Mouse (Mus musculus): ENCODE measurements around the gene Susd1. TPM values are rescaled to one million over a fixed set of nuclear protein-coding genes. Genes with fewer than 3 reads are reported as not detected.

Gene Susd1
- polyA plus RNA-seq, 1 experiment, result 9.7 TPM

DNA sequence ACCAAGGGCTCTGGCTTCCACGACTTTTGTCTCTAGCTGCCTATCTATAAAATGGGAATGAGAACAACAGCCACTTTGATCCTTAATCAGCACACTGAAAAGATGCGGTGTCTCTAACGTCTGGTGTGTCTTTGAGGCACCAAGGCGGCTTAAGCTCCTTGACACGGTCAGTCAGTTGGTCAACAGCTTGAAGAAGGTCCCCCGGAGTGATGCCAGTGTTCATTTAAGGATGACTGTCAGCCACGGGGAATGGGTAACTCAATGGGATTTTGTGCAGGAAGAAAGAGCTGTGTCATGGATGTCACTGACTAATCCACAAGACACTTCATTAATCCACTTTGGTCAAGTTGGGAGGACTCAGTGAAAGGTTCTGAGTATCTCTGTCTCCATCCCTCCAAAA is 103.3 kb downstream of the Susd1 start:
- Histone ChIP-seq H3K27me3 (ENCODE audit: control insufficient read depth, insufficient read depth, low read length, poor library complexity, severe bottlenecking) (no peaks in the 10 kb centered on the region), H3K4me1 (ENCODE audit: control insufficient read depth, insufficient read depth, low read length) (no peaks in the 10 kb centered on the region), H3K36me3 (ENCODE audit: control insufficient read depth, insufficient read depth, low read length, poor library complexity, severe bottlenecking) (no peaks in the 10 kb centered on the region), H3K27ac (ENCODE audit: insufficient read depth, low read length) (no peak overlapping the region), H3K4me3 (ENCODE audit: low read depth, low read length) (no peak overlapping the region), H3K9ac (ENCODE audit: low read depth, poor library complexity, severe bottlenecking) (no peak overlapping the region), H3K9me3 (replicated peaks; ENCODE audit: control insufficient read depth, insufficient read depth, low read length, poor library complexity, severe bottlenecking) (no peaks in the 10 kb centered on the region)
- TF ChIP-seq CTCF (IDR thresholded peaks at IDR 0.05; ENCODE audit: low read depth, low read length) (no peak), POLR2A (IDR thresholded peaks at IDR 0.05; ENCODE audit: insufficient read depth, low read length) (no peak), EP300 (IDR thresholded peaks at IDR 0.05; ENCODE audit: insufficient read depth, low read depth, low read length) (no peak)

GRCm38 (mm10) chr4:59334236-59334635 is 104.2 kb downstream of the Susd1 start:
- Histone ChIP-seq H3K4me3 (ENCODE audit: low read depth, low read length) (no peak overlapping the region), H3K36me3 (ENCODE audit: control insufficient read depth, insufficient read depth, low read length, poor library complexity, severe bottlenecking) (no peaks in the 10 kb centered on the region), H3K4me1 (ENCODE audit: control insufficient read depth, insufficient read depth, low read length) (no peaks in the 10 kb centered on the region), H3K27me3 (ENCODE audit: control insufficient read depth, insufficient read depth, low read length, poor library complexity, severe bottlenecking) (no peaks in the 10 kb centered on the region), H3K9ac (ENCODE audit: low read depth, poor library complexity, severe bottlenecking) (no peak overlapping the region), H3K9me3 (replicated peaks; ENCODE audit: control insufficient read depth, insufficient read depth, low read length, poor library complexity, severe bottlenecking) (no peaks in the 10 kb centered on the region), H3K27ac (ENCODE audit: insufficient read depth, low read length) (no peak overlapping the region)
- TF ChIP-seq CTCF (IDR thresholded peaks at IDR 0.05; ENCODE audit: low read depth, low read length) (no peak), POLR2A (IDR thresholded peaks at IDR 0.05; ENCODE audit: insufficient read depth, low read length) (no peak), EP300 (IDR thresholded peaks at IDR 0.05; ENCODE audit: insufficient read depth, low read depth, low read length) (no peak)

GRCm38 (mm10) chr4:59333424-59333895 is 105.0 kb downstream of the Susd1 start:
- H3K27me3 ChIP-seq (ENCODE audit: control insufficient read depth, insufficient read depth, low read length, poor library complexity, severe bottlenecking), result no peaks in the 10 kb centered on the region
- no peak overlapping the region for H3K9ac ChIP-seq (ENCODE audit: low read depth, poor library complexity, severe bottlenecking)
- no peak overlapping the region for H3K4me3 ChIP-seq (ENCODE audit: low read depth, low read length)
- H3K27ac ChIP-seq (ENCODE audit: insufficient read depth, low read length), result no peak overlapping the region
- no peaks in the 10 kb centered on the region for H3K4me1 ChIP-seq (ENCODE audit: control insufficient read depth, insufficient read depth, low read length)
- no peaks in the 10 kb centered on the region for H3K9me3 ChIP-seq (replicated peaks; ENCODE audit: control insufficient read depth, insufficient read depth, low read length, poor library complexity, severe bottlenecking)
- TF ChIP-seq EP300 (IDR thresholded peaks at IDR 0.05; ENCODE audit: insufficient read depth, low read depth, low read length) (no peak), CTCF (IDR thresholded peaks at IDR 0.05; ENCODE audit: low read depth, low read length) (no peak), POLR2A (IDR thresholded peaks at IDR 0.05; ENCODE audit: insufficient read depth, low read length) (no peak)
- H3K36me3 ChIP-seq (ENCODE audit: control insufficient read depth, insufficient read depth, low read length, poor library complexity, severe bottlenecking), result no peaks in the 10 kb centered on the region

GRCm38 (mm10) chr4:59332691-59333423 is 105.6 kb downstream of the Susd1 start:
- no peaks in the 10 kb centered on the region for H3K27me3 ChIP-seq (ENCODE audit: control insufficient read depth, insufficient read depth, low read length, poor library complexity, severe bottlenecking)
- H3K27ac ChIP-seq (ENCODE audit: insufficient read depth, low read length), result no peak overlapping the region
- no peaks in the 10 kb centered on the region for H3K36me3 ChIP-seq (ENCODE audit: control insufficient read depth, insufficient read depth, low read length, poor library complexity, severe bottlenecking)
- H3K4me3 ChIP-seq (ENCODE audit: low read depth, low read length), result no peak overlapping the region
- H3K9ac ChIP-seq (ENCODE audit: low read depth, poor library complexity, severe bottlenecking), result no peak overlapping the region
- no peaks in the 10 kb centered on the region for H3K9me3 ChIP-seq (replicated peaks; ENCODE audit: control insufficient read depth, insufficient read depth, low read length, poor library complexity, severe bottlenecking)
- TF ChIP-seq POLR2A (IDR thresholded peaks at IDR 0.05; ENCODE audit: insufficient read depth, low read length) (no peak), CTCF (IDR thresholded peaks at IDR 0.05; ENCODE audit: low read depth, low read length) (no peak), EP300 (IDR thresholded peaks at IDR 0.05; ENCODE audit: insufficient read depth, low read depth, low read length) (no peak)
- H3K4me1 ChIP-seq (ENCODE audit: control insufficient read depth, insufficient read depth, low read length), result no peaks in the 10 kb centered on the region

- Histone ChIP-seq H3K27me3 (ENCODE audit: control insufficient read depth, insufficient read depth, low read length, poor library complexity, severe bottlenecking) (no peaks in the 10 kb centered on the region), H3K9ac (ENCODE audit: low read depth, poor library complexity, severe bottlenecking) (no peak overlapping the region), H3K4me1 (ENCODE audit: control insufficient read depth, insufficient read depth, low read length) (no peaks in the 10 kb centered on the region), H3K36me3 (ENCODE audit: control insufficient read depth, insufficient read depth, low read length, poor library complexity, severe bottlenecking) (no peaks in the 10 kb centered on the region), H3K27ac (ENCODE audit: insufficient read depth, low read length) (no peak overlapping the region), H3K4me3 (ENCODE audit: low read depth, low read length) (no peak overlapping the region), H3K9me3 (replicated peaks; ENCODE audit: control insufficient read depth, insufficient read depth, low read length, poor library complexity, severe bottlenecking) (no peaks in the 10 kb centered on the region)
- TF ChIP-seq CTCF (IDR thresholded peaks at IDR 0.05; ENCODE audit: low read depth, low read length), result no peak
- no peak for TF ChIP-seq POLR2A (IDR thresholded peaks at IDR 0.05; ENCODE audit: insufficient read depth, low read length)
- TF ChIP-seq EP300 (IDR thresholded peaks at IDR 0.05; ENCODE audit: insufficient read depth, low read depth, low read length), result no peak
These were observed 106.3 kb downstream of the Susd1 start for GRCm38 (mm10) chr4:59332089-59332488.

DNA sequence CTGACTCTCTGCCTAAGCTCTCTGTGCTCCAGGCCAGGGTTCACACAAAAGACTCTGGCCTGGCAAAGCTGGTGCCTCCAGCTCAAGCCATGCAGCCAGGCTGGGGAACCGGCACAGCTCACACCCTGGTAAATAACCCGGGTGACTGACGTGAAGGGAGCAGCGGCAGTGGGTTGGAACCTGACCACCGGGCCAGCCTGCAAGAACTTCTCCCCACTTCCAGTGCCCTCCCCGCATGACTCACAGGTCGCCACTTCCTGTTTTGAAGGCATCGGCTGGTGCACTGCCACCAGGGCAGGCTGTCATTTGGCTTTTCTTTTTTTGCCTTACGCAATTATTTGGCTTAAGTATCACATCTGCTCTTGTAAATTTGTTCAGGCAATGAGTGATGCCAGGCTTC is 106.8 kb downstream of the Susd1 start:
- TF ChIP-seq EP300 (IDR thresholded peaks at IDR 0.05; ENCODE audit: insufficient read depth, low read depth, low read length) (no peak), POLR2A (IDR thresholded peaks at IDR 0.05; ENCODE audit: insufficient read depth, low read length) (no peak), CTCF (IDR thresholded peaks at IDR 0.05; ENCODE audit: low read depth, low read length) (no peak)
- Histone ChIP-seq H3K9ac (ENCODE audit: low read depth, poor library complexity, severe bottlenecking) (no peak overlapping the region), H3K4me3 (ENCODE audit: low read depth, low read length) (no peak overlapping the region), H3K27me3 (ENCODE audit: control insufficient read depth, insufficient read depth, low read length, poor library complexity, severe bottlenecking) (no peaks in the 10 kb centered on the region), H3K9me3 (replicated peaks; ENCODE audit: control insufficient read depth, insufficient read depth, low read length, poor library complexity, severe bottlenecking) (no peaks in the 10 kb centered on the region), H3K27ac (ENCODE audit: insufficient read depth, low read length) (no peak overlapping the region), H3K4me1 (ENCODE audit: control insufficient read depth, insufficient read depth, low read length) (no peaks in the 10 kb centered on the region), H3K36me3 (ENCODE audit: control insufficient read depth, insufficient read depth, low read length, poor library complexity, severe bottlenecking) (no peaks in the 10 kb centered on the region)
